Mouse (Mus musculus) forebrain, embryonic 16.5 days (tissue): ENCODE measurements at regions not wholly inside any gene's neighbourhood (a gene's known extent, or its start where the extent isn't known, plus 50 kb on each side); places are given as distances from the start of the nearest gene placed in this dataset.
A peak's percentile ranks its signal among the peaks of the same experiment; 100 is the strongest.
"Not testable (repeated sequence)": the region's sequence is repeated elsewhere in the genome, so short reads cannot be mapped to it uniquely, and the experiment has no call there.

Source experiments
- ATAC-seq: fragments of 200-750 bp; cut with Nextera tagmentation; 2 replicates; pipeline ENCODE4 v1.8.0; 2017; ENCODE audit warnings: mild to moderate bottlenecking, moderate library complexity
- H3K27ac ChIP-seq: fragments of 300-500 bp; sonication (generic); 2 replicates; pipeline ENCODE4 v1.5.1; 2014; ENCODE audit warnings: low read length, control low read depth
- H3K27me3 ChIP-seq: fragments of 300-500 bp; sonication (generic); replicated peaks from 2 replicates; pipeline ENCODE4 v1.6.1; 2014; ENCODE audit warnings: low read length; ENCODE audit not compliant: control insufficient read depth, insufficient read depth
- H3K36me3 ChIP-seq: fragments of 300-500 bp; sonication (generic); 2 replicates; pipeline ENCODE4 v1.6.1; 2014; ENCODE audit not compliant: control insufficient read depth, insufficient read depth
- H3K4me1 ChIP-seq: fragments of 300-500 bp; sonication (generic); replicated peaks from 2 replicates; pipeline ENCODE4 v1.6.1; 2014; ENCODE audit warnings: low read length; ENCODE audit not compliant: control insufficient read depth, insufficient read depth
- H3K4me2 ChIP-seq: fragments of 300-500 bp; sonication (generic); 2 replicates; pipeline ENCODE4 v1.6.1; 2014; ENCODE audit warnings: mild to moderate bottlenecking, low read length, control low read depth
- H3K4me3 ChIP-seq: fragments of 300-500 bp; sonication (generic); replicated peaks from 2 replicates; pipeline ENCODE4 v1.5.1; 2014; ENCODE audit warnings: mild to moderate bottlenecking, low read length, control low read depth
- H3K9ac ChIP-seq: fragments of 300-500 bp; sonication (generic); replicated peaks from 2 replicates; pipeline ENCODE4 v1.6.1; 2014; ENCODE audit warnings: low read depth, low read length, control low read depth
- H3K9me3 ChIP-seq: fragments of 300-500 bp; sonication (generic); 2 replicates; pipeline ENCODE4 v1.6.1; 2016; ENCODE audit warnings: low read length; ENCODE audit not compliant: control insufficient read depth
- WGBS: fragments of 180-500 bp; shearing (Covaris S2); extraction: QIAGEN DNeasy Blood & Tissue Kit; methylation state at CpG from one replicate; pipeline ENCODE4 v1.1.7; 2014; 5-methylcytosine and 5-hydroxymethylcytosine counted together

DNA sequence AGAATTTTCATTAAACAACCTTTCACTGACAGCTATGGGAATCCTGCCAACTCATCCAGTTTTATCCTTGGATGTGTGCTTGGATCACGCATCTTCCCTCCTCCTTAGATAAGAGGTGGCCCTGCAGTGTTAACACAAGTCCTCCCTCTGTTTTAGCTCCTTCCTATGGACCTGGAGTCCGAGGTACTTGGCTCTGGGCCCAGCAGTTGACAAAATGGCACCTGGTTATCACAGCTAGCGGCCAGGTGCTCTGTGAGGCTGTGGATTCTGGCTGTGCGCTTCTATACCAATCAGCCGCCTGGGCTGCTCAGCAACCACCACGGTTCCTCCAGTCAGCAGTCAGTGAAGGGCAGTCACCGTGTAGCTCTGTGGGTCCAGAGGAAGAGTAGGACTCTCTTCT, 157.4 kb downstream of the Prdm2 start:
- no peak for ATAC-seq
- no peak overlapping the region for H3K27ac ChIP-seq
- no peaks in the 10 kb centered on the region for H3K36me3 ChIP-seq
- no peak overlapping the region for H3K4me2 ChIP-seq
- WGBS: 82% methylated on average over 7 of the region's 7 CpGs
- no peaks in the 10 kb centered on the region for H3K4me1 ChIP-seq
- no peak overlapping the region for H3K4me3 ChIP-seq
- H3K9me3 ChIP-seq: no peaks in the 10 kb centered on the region
- no peak overlapping the region for H3K9ac ChIP-seq
- no peaks in the 10 kb centered on the region for H3K27me3 ChIP-seq

DNA sequence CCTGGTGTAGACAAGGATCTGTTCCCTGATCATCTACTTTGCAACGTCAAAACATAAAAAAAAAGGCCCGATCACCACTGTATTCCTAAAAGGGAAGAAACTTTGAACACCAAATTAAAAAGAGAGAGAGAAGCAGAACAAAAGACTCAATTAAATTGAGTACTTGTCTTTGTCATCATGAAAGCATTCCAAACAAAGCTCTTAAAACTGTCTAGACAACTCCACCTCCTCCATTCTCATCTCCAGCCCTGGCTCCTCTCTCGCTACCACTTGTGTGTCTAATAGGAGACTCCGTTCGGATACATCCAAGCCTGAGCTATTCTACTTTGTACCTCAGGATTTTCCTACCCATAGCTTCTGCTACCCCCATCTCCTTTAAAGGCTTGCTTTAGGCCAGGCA, 159.8 kb downstream of the Prdm2 start:
- no peaks in the 10 kb centered on the region for H3K9me3 ChIP-seq
- no peaks in the 10 kb centered on the region for H3K36me3 ChIP-seq
- 64% methylated on average over 5 of the region's 5 CpGs for WGBS
- no peaks in the 10 kb centered on the region for H3K4me1 ChIP-seq
- H3K27me3 ChIP-seq: no peaks in the 10 kb centered on the region
- no peak overlapping the region for H3K9ac ChIP-seq
- no peak overlapping the region for H3K27ac ChIP-seq
- no peak overlapping the region for H3K4me2 ChIP-seq
- no peak overlapping the region for H3K4me3 ChIP-seq
- no peak for ATAC-seq

DNA sequence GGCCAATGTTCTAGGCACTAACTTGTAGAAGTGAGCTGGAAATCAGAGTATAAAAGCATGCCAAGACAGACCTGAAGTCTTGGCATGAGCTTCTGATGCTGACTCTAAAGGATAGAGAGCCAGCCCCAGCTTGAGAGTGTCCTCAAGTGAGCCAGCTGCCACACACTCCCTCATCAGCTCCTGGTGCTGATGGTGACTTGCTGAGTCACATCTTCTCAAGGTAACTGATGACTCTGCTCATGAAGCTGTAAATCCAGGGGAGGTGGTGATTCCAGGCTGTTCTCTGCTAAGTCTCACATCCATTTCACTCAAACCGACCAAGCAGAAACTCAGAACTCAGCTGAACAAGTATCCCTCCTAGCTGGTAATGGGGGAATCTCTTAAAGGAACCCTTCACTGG, 161.6 kb downstream of the Prdm2 start:
- Histone ChIP-seq H3K36me3 (no peaks in the 10 kb centered on the region), H3K9ac (no peak overlapping the region), H3K27ac (no peak overlapping the region), H3K4me1 (no peaks in the 10 kb centered on the region), H3K4me2 (no peak overlapping the region), H3K4me3 (no peak overlapping the region), H3K9me3 (no peaks in the 10 kb centered on the region), H3K27me3 (no peaks in the 10 kb centered on the region)
- 93% methylated on average over 1 of the region's 1 CpGs for WGBS
- ATAC-seq: no peak

DNA sequence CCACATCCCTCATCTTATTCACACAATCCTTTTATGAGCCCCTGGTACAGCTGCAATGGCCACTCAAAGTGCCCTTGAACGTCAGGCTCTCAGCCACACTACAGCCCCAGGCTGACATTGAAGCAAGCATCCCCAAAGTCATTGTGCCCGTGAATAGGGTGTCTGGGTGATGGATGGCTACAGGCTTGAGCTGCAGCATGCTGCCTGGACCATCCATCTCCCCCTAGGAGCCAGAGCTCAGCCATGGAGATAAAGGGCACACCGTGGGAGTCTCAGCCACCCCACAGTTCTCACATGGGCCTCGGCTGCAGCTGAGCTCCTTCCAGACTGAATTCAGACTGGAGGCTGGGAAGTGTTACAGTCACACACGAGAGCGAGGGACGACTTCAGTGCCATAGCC, 167.6 kb downstream of the Prdm2 start:
- Histone ChIP-seq H3K9ac (no peak overlapping the region), H3K27ac (no peak overlapping the region), H3K4me3 (no peak overlapping the region), H3K27me3 (no peaks in the 10 kb centered on the region), H3K4me1 (0 out of 2 replicates have a peak, but pooled peaks cover 2% of the 10 kb centered on the region), H3K9me3 (no peaks in the 10 kb centered on the region), H3K36me3 (no peaks in the 10 kb centered on the region), H3K4me2 (no peak overlapping the region)
- ATAC-seq: no peak
- WGBS: 43% methylated on average over 7 of the region's 7 CpGs

DNA sequence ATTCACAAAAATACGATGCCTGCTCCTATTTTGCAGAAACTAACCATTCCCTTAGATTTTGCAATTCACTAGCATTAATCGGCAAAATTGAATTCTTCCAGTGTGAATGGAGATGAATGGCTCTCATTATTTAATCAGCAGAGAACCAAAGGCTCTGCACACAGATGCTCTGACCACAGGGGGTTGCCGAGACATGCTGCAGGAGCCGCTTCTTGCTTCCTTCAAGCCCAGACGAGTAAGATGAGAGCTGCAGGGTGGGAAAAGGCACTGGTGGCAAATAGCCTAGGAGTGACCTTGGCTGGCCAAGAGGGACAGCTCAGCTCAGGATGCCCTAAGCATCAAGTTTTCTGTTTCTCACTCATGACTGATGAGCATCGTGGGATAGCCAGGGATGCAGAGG, 170.0 kb downstream of the Prdm2 start:
- Histone ChIP-seq H3K4me2 (no peak overlapping the region; the same call in 1 of the 2 replicates), H3K4me1 (0 out of 2 replicates have a peak, but pooled peaks cover 2% of the 10 kb centered on the region), H3K36me3 (no peaks in the 10 kb centered on the region), H3K27ac (no peak overlapping the region), H3K9me3 (no peaks in the 10 kb centered on the region), H3K27me3 (no peaks in the 10 kb centered on the region), H3K4me3 (no peak overlapping the region), H3K9ac (no peak overlapping the region)
- 0 out of 2 replicates have a peak, but pooled peaks have one; percentile 15 for ATAC-seq
- 20% methylated on average over 6 of the region's 6 CpGs for WGBS

DNA sequence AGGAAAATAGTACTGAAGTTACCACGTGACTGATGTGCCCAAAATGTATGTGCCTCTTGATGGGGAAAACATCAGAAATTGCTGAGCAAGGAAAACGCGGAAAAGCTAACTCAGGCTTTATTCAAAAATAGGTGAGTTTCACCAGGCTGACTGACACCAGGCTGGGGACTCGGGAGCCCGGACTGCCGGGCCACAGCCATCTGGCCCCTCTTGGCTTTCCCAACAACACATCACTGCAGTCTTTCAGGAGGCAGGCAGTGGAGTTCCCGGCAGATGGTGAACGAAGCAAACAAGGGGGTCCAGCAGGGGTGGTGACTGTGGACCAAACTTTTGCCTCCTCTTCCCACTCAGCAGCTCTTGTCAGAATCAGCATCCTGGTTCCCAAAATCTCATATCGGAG, 174.2 kb downstream of the Prdm2 start:
- Histone ChIP-seq H3K9me3 (no peaks in the 10 kb centered on the region), H3K27ac (no peak overlapping the region), H3K4me2 (no peak overlapping the region), H3K4me1 (0 out of 2 replicates have a peak, but pooled peaks cover 2% of the 10 kb centered on the region), H3K4me3 (no peak overlapping the region), H3K9ac (no peak overlapping the region), H3K27me3 (no peaks in the 10 kb centered on the region), H3K36me3 (no peaks in the 10 kb centered on the region)
- no peak for ATAC-seq
- WGBS: 81% methylated on average over 9 of the region's 9 CpGs

DNA sequence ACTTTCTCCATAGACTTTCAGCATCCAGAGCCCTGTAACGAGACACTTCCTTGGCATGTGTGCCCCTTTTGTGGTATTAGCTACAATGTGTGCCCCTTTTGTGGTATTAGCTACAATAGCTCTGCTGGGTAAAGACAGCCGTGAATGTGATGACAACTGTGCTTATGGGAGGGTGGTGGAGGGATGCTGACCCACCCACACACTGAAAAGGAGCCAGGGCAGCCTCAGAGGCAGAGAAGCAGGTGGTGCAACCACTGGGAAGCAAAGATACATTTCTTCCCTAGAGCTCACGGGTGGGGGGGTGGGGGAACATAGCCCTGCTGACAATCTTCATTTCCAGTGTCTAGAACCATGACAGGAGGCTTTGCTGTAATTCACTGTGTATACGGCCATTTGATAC, 176.1 kb downstream of the Prdm2 start:
- Histone ChIP-seq H3K27ac (no peak overlapping the region), H3K36me3 (no peaks in the 10 kb centered on the region), H3K9ac (no peak overlapping the region), H3K4me3 (no peak overlapping the region), H3K4me2 (no peak overlapping the region), H3K27me3 (no peaks in the 10 kb centered on the region), H3K4me1 (no peaks in the 10 kb centered on the region), H3K9me3 (no peaks in the 10 kb centered on the region)
- no peak for ATAC-seq
- 35% methylated on average over 4 of the region's 4 CpGs for WGBS

DNA sequence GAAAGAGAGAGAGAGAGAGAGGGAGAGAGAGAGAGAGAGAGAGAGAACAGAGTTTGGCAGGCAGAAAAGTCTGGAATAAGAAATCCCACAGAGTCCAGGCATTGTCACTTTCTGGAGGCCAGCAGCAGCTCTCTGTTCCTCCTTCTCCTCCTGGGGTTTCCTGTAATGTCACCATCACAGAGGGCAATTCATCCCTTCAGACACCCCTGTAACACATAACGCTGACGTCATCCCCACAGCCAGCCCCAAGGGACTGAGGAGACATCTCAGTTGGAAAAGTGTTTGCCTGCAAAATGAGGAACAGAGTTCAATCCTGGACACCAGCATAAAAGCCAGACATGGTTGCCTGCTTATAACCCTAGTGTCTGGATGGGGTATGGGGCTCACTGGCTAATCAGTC, 177.7 kb downstream of the Prdm2 start:
- H3K27ac ChIP-seq, ATAC-seq: not testable (repeated sequence)
- whole genome bisulfite sequencing: 76% methylated on average over 2 of the region's 2 CpGs

DNA sequence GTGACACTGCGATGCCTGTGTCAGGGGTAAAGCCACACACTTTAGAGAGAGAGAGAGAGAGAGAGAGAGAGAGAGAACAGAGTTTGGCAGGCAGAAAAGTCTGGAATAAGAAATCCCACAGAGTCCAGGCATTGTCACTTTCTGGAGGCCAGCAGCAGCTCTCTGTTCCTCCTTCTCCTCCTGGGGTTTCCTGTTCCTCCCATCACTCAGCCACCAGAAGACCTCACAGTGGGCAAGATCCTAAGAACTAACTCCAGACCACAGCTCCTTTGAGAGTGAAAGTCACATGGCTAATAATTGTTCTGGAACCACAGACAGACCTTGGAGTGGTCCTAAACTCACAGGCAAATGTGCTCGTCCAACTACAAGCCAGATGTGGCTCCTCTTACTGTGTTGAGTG, 178.5 kb downstream of the Prdm2 start:
- not testable (repeated sequence) for H3K9ac ChIP-seq, ATAC-seq, H3K4me1 ChIP-seq, H3K36me3 ChIP-seq, H3K4me2 ChIP-seq, H3K27ac ChIP-seq, H3K9me3 ChIP-seq, H3K4me3 ChIP-seq, H3K27me3 ChIP-seq
- WGBS: 83% methylated on average over 2 of the region's 2 CpGs

More for the DNA sequence above, 177.7 kb downstream of the Prdm2 start:
- H3K9ac ChIP-seq, H3K9me3 ChIP-seq, H3K4me2 ChIP-seq, H3K4me1 ChIP-seq, H3K36me3 ChIP-seq, H3K4me3 ChIP-seq, H3K27me3 ChIP-seq: not testable (repeated sequence)

DNA sequence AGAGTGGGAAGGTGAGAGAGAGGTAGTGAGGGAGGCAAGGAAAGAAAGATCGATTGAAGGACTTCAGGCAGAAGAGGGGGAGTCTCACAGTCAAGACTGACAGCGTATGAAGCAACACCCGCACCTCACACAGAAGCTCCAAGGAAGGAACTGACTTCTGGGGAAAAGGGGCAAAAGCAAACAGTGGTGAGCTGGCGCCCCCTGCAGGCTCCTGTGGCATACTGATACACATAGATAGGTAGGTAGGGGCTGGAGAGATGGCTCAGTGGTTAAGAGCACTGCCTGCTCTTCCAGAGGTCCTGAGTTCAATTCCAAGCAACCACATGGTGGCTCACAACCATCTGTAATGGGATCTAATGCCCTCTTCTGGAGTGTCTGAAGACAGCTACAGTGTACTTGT, 183.0 kb downstream of the Prdm2 start:
- not testable (repeated sequence) for H3K4me3 ChIP-seq, H3K9ac ChIP-seq, H3K27ac ChIP-seq, H3K27me3 ChIP-seq, H3K4me1 ChIP-seq, H3K36me3 ChIP-seq, H3K9me3 ChIP-seq, ATAC-seq, H3K4me2 ChIP-seq
- 76% methylated on average over 4 of the region's 4 CpGs for WGBS
